Comparison of ENCODE assay signal across 16 mouse cellular contexts in the genomic region with DNA sequence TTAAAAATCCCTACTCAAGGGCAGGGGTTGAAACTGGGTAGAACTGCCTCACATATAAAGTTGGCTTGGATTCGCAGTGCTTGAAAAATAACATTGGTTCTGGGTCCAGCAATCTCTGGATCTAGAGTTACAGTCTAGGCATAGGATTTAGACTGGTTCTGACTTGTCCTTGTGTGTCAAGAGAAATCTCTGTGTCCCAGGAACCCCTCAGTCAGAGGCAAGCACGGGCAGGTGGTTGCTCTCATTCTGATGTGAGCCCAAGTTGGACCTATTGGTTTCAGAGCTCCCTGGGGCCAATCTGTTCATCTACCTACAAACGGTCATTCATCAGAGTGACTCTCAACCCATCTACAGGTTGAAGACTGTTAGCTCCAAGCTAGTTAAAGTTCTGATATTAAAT.
"Had no signal": no experiment of that assay in that cellular context is flagged by ENCODE, and none has a peak within 500 bp of the region (broad histone marks: within the 10 kb centered on the region; RNA-seq: fewer than 3 reads in every experiment).

No protein-coding gene starts in this region.

- H3K27ac ChIP-seq: liver, embryonic 15.5 days; lung, embryonic 15.5 days; macrophage; midbrain, embryonic 13.5 days; midbrain, embryonic 15.5 days; neural tube, embryonic 12.5 days; stomach, embryonic 15.5 days; stomach, postnatal 0 days had no signal

- DNase-seq: liver, postnatal 0 days; lung, adult 2 months; lung, postnatal 14 days; lung, postnatal 36 days; right cerebral cortex, postnatal 14 days; thymus, postnatal 14 days; thymus, postnatal 36 days had no signal

- H3K27me3 ChIP-seq: liver, embryonic 15.5 days; lung, embryonic 15.5 days; neural tube, embryonic 12.5 days; stomach, embryonic 15.5 days had no signal

- H3K4me3 ChIP-seq: liver, embryonic 15.5 days; lung, embryonic 15.5 days; megakaryocyte, embryonic 14.5 days; midbrain, embryonic 13.5 days; midbrain, embryonic 15.5 days; neural tube, embryonic 12.5 days; stomach, embryonic 15.5 days had no signal

- H3K4me1 ChIP-seq: liver, embryonic 15.5 days; lung, embryonic 15.5 days; megakaryocyte, embryonic 14.5 days; stomach, embryonic 15.5 days had no signal

- H3K36me3 ChIP-seq: liver, embryonic 15.5 days; lung, embryonic 15.5 days; midbrain, embryonic 13.5 days; midbrain, embryonic 15.5 days; neural tube, embryonic 12.5 days; stomach, embryonic 15.5 days had no signal
